Comparison of ENCODE assay signal across 15 mouse cellular contexts in genomic region chr2:150576256-150576655, GRCm38 (mm10). TPM values are rescaled to one million over a fixed set of nuclear protein-coding genes. Genes with fewer than 3 reads are reported as not detected.
"Had no signal": no experiment of that assay in that cellular context is flagged by ENCODE, and none has a peak within 500 bp of the region (broad histone marks: within the 10 kb centered on the region; RNA-seq: fewer than 3 reads in every experiment).

No protein-coding gene starts in this region.

- H3K36me3 ChIP-seq: midbrain, embryonic 10.5 days had no signal

- H3K27me3 ChIP-seq: midbrain, embryonic 12.5 days; neural tube, embryonic 13.5 days; neural tube, embryonic 15.5 days had no signal

- H3K27ac ChIP-seq: liver, embryonic 14.5 days; midbrain, embryonic 10.5 days; midbrain, embryonic 12.5 days; neural tube, embryonic 13.5 days; neural tube, embryonic 15.5 days had no signal

- H3K9me3 ChIP-seq: midbrain, embryonic 10.5 days; midbrain, embryonic 12.5 days; neural tube, embryonic 13.5 days; neural tube, embryonic 15.5 days had no signal

- H3K4me1 ChIP-seq: midbrain, embryonic 10.5 days; midbrain, embryonic 12.5 days; neural tube, embryonic 13.5 days; neural tube, embryonic 15.5 days had no signal

- H3K4me3 ChIP-seq: midbrain, embryonic 10.5 days; midbrain, embryonic 12.5 days; myocyte; neural tube, embryonic 13.5 days; neural tube, embryonic 15.5 days had no signal

- DNase-seq: lung, adult 18-20 months; lung, embryonic 14.5 days; lung, postnatal 10 days; lung, postnatal 4 days; midbrain, embryonic 14.5 days; right cerebral cortex, postnatal 14 days; thymus, adult 18-20 months; thymus, postnatal 14 days; thymus, postnatal 36 days had no signal

RNA-seq across cellular contexts. Expression of gene Cst7, which starts 6.0 kb away (rescaled TPM):
- polyA plus RNA-seq: midbrain, embryonic 12.5 days; myocyte had no signal
